Mouse (Mus musculus): ENCODE data around the gene Cdc6. TPM values are rescaled to one million over a fixed set of nuclear protein-coding genes. Genes with fewer than 3 reads are reported as not detected.
A peak's percentile ranks its signal among the peaks of the same experiment; 100 is the strongest.
"Not testable (repeated sequence)": the region's sequence is repeated elsewhere in the genome, so short reads cannot be mapped to it uniquely, and the experiment has no call there.

The Cdc6 gene
- polyA plus RNA-seq, 1 experiment from 2014 or later: 54.7 TPM

DNA sequence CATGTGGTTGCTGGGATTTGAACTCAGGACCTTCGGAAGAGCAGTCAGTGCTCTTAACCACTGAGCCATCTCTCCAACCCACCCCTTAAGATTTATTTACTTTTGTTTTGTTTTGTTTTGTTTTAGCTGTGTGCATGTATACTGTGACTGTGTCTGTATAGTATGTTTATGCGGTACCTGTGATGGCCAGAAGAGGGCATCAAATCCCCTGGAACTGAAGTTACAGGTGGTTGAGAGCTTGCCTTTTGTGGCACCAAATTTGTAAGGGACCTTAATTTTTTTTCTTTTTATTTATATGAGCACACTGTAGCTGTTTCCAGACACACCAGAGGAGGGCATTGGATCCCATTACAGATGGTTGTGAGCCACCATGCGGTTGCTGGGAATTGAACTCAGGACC lies 8.8 kb downstream of the Cdc6 start:
- not testable (repeated sequence) for H3K9me3 ChIP-seq (ENCODE audit: control insufficient read depth, low read length); ATAC-seq (replicated peaks; ENCODE audit: low FRiP score); H3K36me3 ChIP-seq (ENCODE audit: control insufficient read depth, insufficient read depth, low read length); H3K4me3 ChIP-seq (ENCODE audit: low read depth, low read length); DNase-seq (ENCODE audit: low spot score); H3K4me2 ChIP-seq (ENCODE audit: low read depth, low read length, severe bottlenecking); H3K4me1 ChIP-seq (replicated peaks; ENCODE audit: control insufficient read depth, insufficient read depth, low read length); H3K27ac ChIP-seq (ENCODE audit: low read depth, low read length); H3K27me3 ChIP-seq (ENCODE audit: control insufficient read depth, insufficient read depth, low read length); H3K9ac ChIP-seq (ENCODE audit: low read length)
- WGBS: 91% methylated on average over 3 of the region's 3 CpGs

DNA sequence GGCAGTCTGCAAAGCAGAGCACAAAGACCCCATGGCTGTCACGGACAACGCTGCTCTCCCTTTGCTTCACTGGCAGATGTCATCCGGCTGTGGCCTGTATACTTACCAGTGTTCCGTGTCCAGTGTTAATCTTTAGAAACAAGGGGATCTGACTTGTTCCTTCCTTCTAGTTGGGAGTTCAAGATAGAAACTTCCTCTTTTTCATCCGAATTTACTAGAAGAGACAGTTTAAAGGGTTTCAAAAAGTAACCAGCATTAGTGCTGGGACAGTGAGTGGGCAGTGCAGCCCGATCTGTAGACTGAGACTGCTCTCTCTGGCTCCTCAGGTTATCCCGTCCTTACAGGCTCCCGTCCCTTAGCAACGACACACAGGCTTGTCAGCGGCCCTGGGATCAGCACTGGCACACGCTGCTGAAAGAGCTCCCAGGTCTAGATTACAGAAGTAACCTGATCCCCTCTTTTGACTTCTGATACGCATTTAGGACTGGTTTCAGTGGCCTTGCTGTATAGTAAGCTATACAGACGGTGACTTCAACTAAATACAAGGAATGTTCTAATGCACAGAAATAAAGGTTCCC lies 9.9 kb downstream of the Cdc6 start:
- H3K4me3 ChIP-seq (ENCODE audit: low read depth, low read length): no peak overlapping the region
- no peaks in the 10 kb centered on the region; the same call in 1 of the 2 replicates for H3K36me3 ChIP-seq (ENCODE audit: control insufficient read depth, insufficient read depth, low read length)
- no peaks in the 10 kb centered on the region for H3K9me3 ChIP-seq (ENCODE audit: control insufficient read depth, low read length)
- 79% methylated on average over 13 of the region's 13 CpGs for WGBS
- no peak overlapping the region for H3K9ac ChIP-seq (ENCODE audit: low read length)
- no peaks in the 10 kb centered on the region for H3K4me1 ChIP-seq (replicated peaks; ENCODE audit: control insufficient read depth, insufficient read depth, low read length)
- H3K27ac ChIP-seq (ENCODE audit: low read depth, low read length): no peak overlapping the region
- no peak overlapping the region for H3K4me2 ChIP-seq (ENCODE audit: low read depth, low read length, severe bottlenecking)
- H3K27me3 ChIP-seq (ENCODE audit: control insufficient read depth, insufficient read depth, low read length): no peaks in the 10 kb centered on the region
- no peak for ATAC-seq (replicated peaks; ENCODE audit: low FRiP score)
- no peak for DNase-seq (ENCODE audit: low spot score)

DNA sequence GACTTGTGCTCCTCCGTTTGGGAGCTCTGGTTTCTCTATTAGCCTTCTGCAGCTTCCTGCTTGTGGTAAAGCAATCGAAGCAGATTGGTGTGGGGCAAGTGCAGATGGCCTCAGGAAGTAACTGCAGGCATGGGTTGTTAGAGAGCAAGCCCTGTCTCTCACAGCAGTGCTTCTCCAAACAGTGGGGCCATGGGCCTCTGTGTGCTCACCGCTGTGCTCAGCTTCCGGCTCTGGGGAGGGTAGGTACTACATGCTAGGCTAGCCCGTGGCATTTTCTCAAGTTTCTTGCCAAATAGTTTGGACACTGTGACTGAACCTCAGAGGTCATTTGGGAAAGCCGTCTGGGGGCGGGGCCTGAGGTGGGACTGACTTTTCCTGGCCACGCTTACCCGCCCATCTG lies 10.6 kb downstream of the Cdc6 start:
- Histone ChIP-seq H3K9ac (ENCODE audit: low read length) (no peak overlapping the region), H3K36me3 (ENCODE audit: control insufficient read depth, insufficient read depth, low read length) (no peaks in the 10 kb centered on the region; the same call in 1 of the 2 replicates)
- no peak for DNase-seq (ENCODE audit: low spot score)

DNA sequence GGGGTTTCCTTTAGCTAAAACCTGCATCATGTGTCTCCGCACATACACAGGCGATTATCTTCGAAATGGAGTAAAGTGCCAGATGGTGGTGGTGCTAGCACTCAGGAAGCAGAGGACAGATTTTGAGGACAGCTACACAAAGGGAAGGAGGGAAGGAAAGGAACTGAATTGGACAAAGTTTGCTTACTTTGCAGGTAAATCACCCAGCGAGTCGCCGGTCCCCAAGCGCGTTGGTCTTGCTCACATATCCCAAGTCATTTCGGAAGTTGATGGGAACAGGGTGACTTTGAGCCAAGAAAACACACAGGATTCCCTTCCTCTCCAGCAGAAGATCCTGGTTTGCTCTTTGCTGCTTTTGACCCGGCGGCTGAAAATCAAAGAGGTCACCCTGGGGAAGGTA lies 11.4 kb downstream of the Cdc6 start:
- WGBS: 94% methylated on average over 11 of the region's 11 CpGs
- H3K4me1 ChIP-seq (replicated peaks; ENCODE audit: control insufficient read depth, insufficient read depth, low read length): no peaks in the 10 kb centered on the region
- H3K9ac ChIP-seq (ENCODE audit: low read length): no peak overlapping the region
- no peak overlapping the region for H3K4me3 ChIP-seq (ENCODE audit: low read depth, low read length)
- H3K27ac ChIP-seq (ENCODE audit: low read depth, low read length): no peak overlapping the region
- H3K27me3 ChIP-seq (ENCODE audit: control insufficient read depth, insufficient read depth, low read length): no peaks in the 10 kb centered on the region
- no peak for ATAC-seq (replicated peaks; ENCODE audit: low FRiP score)
- no peak for DNase-seq (ENCODE audit: low spot score)
- H3K9me3 ChIP-seq (ENCODE audit: control insufficient read depth, low read length): no peaks in the 10 kb centered on the region
- no peak overlapping the region for H3K4me2 ChIP-seq (ENCODE audit: low read depth, low read length, severe bottlenecking)
- no peaks in the 10 kb centered on the region; the same call in 1 of the 2 replicates for H3K36me3 ChIP-seq (ENCODE audit: control insufficient read depth, insufficient read depth, low read length)

More for the DNA sequence above, 10.6 kb downstream of the Cdc6 start:
- Histone ChIP-seq H3K4me3 (ENCODE audit: low read depth, low read length) (no peak overlapping the region), H3K27me3 (ENCODE audit: control insufficient read depth, insufficient read depth, low read length) (no peaks in the 10 kb centered on the region), H3K4me2 (ENCODE audit: low read depth, low read length, severe bottlenecking) (no peak overlapping the region), H3K4me1 (replicated peaks; ENCODE audit: control insufficient read depth, insufficient read depth, low read length) (no peaks in the 10 kb centered on the region), H3K27ac (ENCODE audit: low read depth, low read length) (no peak overlapping the region), H3K9me3 (ENCODE audit: control insufficient read depth, low read length) (no peaks in the 10 kb centered on the region)
- WGBS: 84% methylated on average over 9 of the region's 9 CpGs
- no peak for ATAC-seq (replicated peaks; ENCODE audit: low FRiP score)

DNA sequence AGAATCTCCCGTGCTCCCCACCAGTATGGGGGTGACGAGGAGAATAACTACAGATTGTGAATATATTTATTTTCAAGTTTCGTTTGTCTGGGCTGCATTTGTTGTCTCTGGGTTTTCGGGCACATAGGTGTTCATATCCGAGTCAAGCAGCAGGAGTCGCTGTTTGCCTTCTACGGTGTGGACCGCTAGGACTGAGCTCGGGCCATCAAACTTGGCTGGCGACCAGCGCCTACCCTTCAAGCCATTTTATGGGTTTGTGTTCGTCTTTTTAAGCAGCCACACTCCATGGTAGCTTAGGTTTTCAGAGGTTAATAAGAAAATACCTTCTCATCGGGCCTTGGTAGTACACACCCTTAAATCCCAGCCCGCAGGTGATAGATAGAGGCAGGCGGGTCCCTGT lies 14.2 kb downstream of the Cdc6 start:
- H3K4me1 ChIP-seq (replicated peaks; ENCODE audit: control insufficient read depth, insufficient read depth, low read length): peaks cover 20% of the 10 kb centered on the region
- H3K27ac ChIP-seq (ENCODE audit: low read depth, low read length); H3K9me3 ChIP-seq (ENCODE audit: control insufficient read depth, low read length); H3K36me3 ChIP-seq (ENCODE audit: control insufficient read depth, insufficient read depth, low read length); ATAC-seq (replicated peaks; ENCODE audit: low FRiP score); H3K4me2 ChIP-seq (ENCODE audit: low read depth, low read length, severe bottlenecking); DNase-seq (ENCODE audit: low spot score); H3K4me3 ChIP-seq (ENCODE audit: low read depth, low read length); H3K27me3 ChIP-seq (ENCODE audit: control insufficient read depth, insufficient read depth, low read length); H3K9ac ChIP-seq (ENCODE audit: low read length): not testable (repeated sequence)
- 60% methylated on average over 15 of the region's 15 CpGs for WGBS

DNA sequence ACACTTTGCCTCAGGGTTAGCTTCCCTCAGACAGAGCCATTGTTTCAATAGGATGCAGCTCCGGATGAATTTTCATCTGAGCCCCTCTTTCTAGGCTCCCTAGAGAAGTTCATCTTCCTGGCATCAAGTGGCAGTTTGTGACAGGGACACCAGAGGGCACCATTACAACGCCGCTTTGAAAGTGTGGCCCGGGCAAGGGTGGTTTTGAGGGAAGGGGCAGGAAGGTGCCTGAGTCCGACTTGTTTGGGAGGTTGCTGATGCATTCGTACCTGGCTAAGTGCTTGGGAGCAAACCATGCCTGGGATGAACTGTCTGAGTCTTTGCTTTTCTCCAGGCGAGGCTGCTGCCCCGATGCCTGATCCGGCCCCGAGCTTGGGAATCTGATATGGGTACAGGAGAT lies 14.7 kb downstream of the Cdc6 start:
- not testable (repeated sequence) for H3K9me3 ChIP-seq (ENCODE audit: control insufficient read depth, low read length); H3K27me3 ChIP-seq (ENCODE audit: control insufficient read depth, insufficient read depth, low read length); H3K27ac ChIP-seq (ENCODE audit: low read depth, low read length); H3K4me3 ChIP-seq (ENCODE audit: low read depth, low read length); ATAC-seq (replicated peaks; ENCODE audit: low FRiP score); H3K9ac ChIP-seq (ENCODE audit: low read length); H3K4me2 ChIP-seq (ENCODE audit: low read depth, low read length, severe bottlenecking); H3K36me3 ChIP-seq (ENCODE audit: control insufficient read depth, insufficient read depth, low read length); DNase-seq (ENCODE audit: low spot score)
- 55% methylated on average over 10 of the region's 10 CpGs for WGBS
- H3K4me1 ChIP-seq (replicated peaks; ENCODE audit: control insufficient read depth, insufficient read depth, low read length): peaks cover 20% of the 10 kb centered on the region

DNA sequence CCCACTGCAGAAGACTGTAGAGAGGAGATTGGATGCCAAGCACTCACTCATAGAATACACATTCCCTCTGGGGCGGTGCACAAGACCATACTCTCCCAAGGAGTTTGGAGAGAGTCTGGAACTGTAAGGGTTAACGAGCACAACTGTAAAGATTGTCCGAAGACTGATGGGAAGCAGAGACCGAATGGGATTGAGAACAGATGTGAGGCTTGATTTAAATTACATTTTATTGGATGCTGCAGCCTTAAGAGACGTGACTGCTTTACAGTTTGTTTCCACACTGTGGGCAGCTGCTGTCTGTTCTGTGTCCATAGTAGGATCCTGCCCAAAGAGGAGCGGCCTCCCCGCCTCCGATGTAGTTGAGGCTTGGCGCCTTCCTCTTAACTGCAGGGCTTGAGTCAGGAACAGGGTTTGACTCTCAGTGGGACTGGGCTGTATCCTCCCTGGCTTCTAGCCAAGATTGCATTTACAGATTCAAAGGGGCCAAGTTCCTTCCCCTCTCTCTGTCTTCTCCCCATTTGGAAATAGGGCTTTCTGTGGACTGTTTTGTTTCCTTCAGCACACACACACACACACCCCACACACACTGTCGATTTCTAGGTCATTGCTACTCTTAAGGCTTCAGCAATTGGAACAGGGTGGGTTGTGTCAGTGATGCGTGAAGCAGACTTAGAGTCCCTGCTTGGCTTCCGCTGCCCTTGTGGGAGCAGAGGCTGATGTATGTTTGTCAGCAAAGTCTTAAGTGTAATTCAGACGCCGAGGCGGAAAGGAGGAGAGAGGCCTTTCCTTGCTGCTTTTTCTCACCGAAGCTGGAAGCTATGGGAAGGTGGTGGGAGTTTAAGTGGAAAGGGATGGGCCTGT lies 15.5 kb downstream of the Cdc6 start:
- 69% methylated on average over 16 of the region's 16 CpGs for WGBS
- not testable (repeated sequence) for H3K9ac ChIP-seq (ENCODE audit: low read length); H3K9me3 ChIP-seq (ENCODE audit: control insufficient read depth, low read length); DNase-seq (ENCODE audit: low spot score); H3K4me3 ChIP-seq (ENCODE audit: low read depth, low read length); H3K4me2 ChIP-seq (ENCODE audit: low read depth, low read length, severe bottlenecking); H3K27ac ChIP-seq (ENCODE audit: low read depth, low read length); H3K36me3 ChIP-seq (ENCODE audit: control insufficient read depth, insufficient read depth, low read length); ATAC-seq (replicated peaks; ENCODE audit: low FRiP score); H3K27me3 ChIP-seq (ENCODE audit: control insufficient read depth, insufficient read depth, low read length)
- H3K4me1 ChIP-seq (replicated peaks; ENCODE audit: control insufficient read depth, insufficient read depth, low read length): peaks cover 25% of the 10 kb centered on the region

DNA sequence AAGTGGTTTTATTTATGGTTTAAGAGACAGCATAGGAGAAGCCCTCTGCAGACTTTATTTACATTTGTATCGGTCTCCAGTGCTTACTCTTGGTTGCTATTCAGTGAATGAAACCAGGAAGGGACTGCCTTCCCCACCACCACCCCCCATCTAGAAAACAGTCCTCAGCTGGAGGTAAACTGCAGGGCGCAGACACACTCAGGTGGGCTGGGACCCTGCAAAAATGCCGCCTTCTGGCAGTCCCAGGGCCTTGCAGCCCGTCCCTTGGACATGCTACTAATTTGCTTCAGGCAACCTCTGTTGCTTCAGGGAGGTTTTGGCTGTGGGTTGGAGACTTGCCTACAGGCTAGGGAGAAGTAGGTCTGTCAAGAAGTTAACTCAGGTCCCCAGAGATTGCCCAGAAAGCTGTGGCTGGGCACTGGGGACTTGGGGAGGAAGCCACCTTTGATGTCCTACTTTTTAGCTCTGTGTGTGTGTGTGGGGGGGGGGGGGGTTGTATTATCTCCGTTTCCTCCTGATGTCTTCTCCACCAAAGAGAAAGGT lies 17.1 kb downstream of the Cdc6 start:
- Histone ChIP-seq H3K4me2 (ENCODE audit: low read depth, low read length, severe bottlenecking) (no peak overlapping the region), H3K9ac (ENCODE audit: low read length) (no peak overlapping the region; the same call in 1 of the 2 replicates), H3K36me3 (ENCODE audit: control insufficient read depth, insufficient read depth, low read length) (no peaks in the 10 kb centered on the region), H3K9me3 (ENCODE audit: control insufficient read depth, low read length) (no peaks in the 10 kb centered on the region), H3K27ac (ENCODE audit: low read depth, low read length) (peak overlapping the region; percentile 57; the same call in 1 of the 2 replicates), H3K4me3 (ENCODE audit: low read depth, low read length) (no peak overlapping the region), H3K4me1 (replicated peaks; ENCODE audit: control insufficient read depth, insufficient read depth, low read length) (peaks cover 36% of the 10 kb centered on the region), H3K27me3 (ENCODE audit: control insufficient read depth, insufficient read depth, low read length) (no peaks in the 10 kb centered on the region)
- WGBS: 33% methylated on average over 5 of the region's 5 CpGs
- no peak for ATAC-seq (replicated peaks; ENCODE audit: low FRiP score)
- DNase-seq (ENCODE audit: low spot score): no peak
